Mouse (Mus musculus) testis, adult 2 months (tissue): ENCODE measurements around the gene Cyren.

ENCODE experiments used
- CTCF ChIP-seq: fragments of 200-500 bp; IDR thresholded peaks from 2 replicates; pipeline ENCODE4 v1.5.1; 2012; ENCODE audit warnings: low read depth, mild to moderate bottlenecking, inconsistent platforms, low read length, moderate library complexity; ENCODE audit not compliant: control insufficient read depth, insufficient read depth, insufficient replicate concordance
- POLR2A ChIP-seq: fragments of 200-500 bp; IDR thresholded peaks from 2 replicates; pipeline ENCODE4 v1.6.1; 2012; ENCODE audit warnings: low read depth, mild to moderate bottlenecking, inconsistent platforms, low read length, moderate library complexity; ENCODE audit not compliant: control insufficient read depth

GRCm38 (mm10) chr6:34875966-34876834 is 1.7 kb downstream of the Cyren start:
- TF ChIP-seq CTCF (no peak), POLR2A (no peak)
